Mouse (Mus musculus): Measurements from ENCODE around the gene Arhgef1. TPM values are rescaled to one million over a fixed set of nuclear protein-coding genes. Genes with fewer than 3 reads are reported as not detected.
"Not testable (repeated sequence)": the region's sequence is repeated elsewhere in the genome, so short reads cannot be mapped to it uniquely, and the experiment has no call there.

Arhgef1 gene
- total and polyA plus RNA-seq, 2 experiments from 2014 or later, result 33.6 to 33.9 TPM

DNA sequence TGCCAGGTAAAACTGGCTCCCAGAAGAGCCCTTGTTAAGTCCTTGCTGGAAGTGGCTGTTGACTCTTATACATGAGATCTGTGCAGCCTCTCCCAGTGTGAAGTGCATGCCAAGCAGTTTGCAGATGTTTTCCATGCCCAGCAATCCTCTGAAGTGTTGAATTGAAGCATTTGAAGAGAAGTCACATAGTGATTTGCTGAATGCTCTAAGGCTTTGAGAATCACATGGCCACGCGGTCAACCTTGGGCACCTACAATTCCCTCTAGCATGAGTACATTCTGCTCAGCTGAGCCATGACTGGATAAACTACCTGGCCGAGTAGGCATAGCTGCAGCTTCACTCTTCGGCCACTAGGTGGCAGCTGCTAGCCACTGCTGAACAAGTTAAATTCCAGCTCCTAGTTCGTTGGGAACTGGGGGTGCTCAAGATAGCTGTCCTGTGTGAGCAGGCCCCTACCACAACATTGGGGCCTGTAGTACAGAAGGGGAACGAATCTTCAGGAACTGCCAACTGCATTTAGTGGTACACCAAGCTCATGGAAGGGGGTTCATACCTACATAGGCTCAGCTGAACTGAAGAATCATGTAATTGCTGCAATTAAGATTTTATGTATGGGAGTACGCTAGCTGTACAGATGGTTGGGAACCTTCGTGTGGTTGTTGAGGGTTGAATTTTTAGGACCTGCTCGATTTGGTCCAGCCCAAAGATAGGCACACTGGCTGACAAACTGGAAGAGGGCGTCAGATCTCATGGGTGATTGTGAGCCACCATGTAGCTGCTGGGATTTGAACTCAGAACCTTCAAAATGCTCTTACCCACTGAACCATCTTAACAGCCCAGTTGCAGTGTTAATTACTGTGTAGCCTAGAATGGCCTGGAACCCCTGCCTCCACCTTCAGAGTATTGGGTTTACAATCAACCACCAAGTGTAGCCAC is 12.2 kb upstream of the Arhgef1 start:
- H3K9ac ChIP-seq (replicated peaks; ENCODE audit: low read length), result no peak overlapping the region
- H3K9me3 ChIP-seq (ENCODE audit: low read length), result no peaks in the 10 kb centered on the region
- H3K4me3 ChIP-seq (ENCODE audit: low read length), result no peak overlapping the region
- no peak overlapping the region for H3K4me2 ChIP-seq (ENCODE audit: low read depth, low read length)
- peak; percentile 92 for DNase-seq (ENCODE audit: low spot score)
- H3K4me1 ChIP-seq (ENCODE audit: insufficient read depth, low read length), result peaks cover 14% of the 10 kb centered on the region
- WGBS, result 29% methylated on average over 10 of the region's 10 CpGs
- ATAC-seq, result peak; percentile 69
- H3K27ac ChIP-seq, result no peak overlapping the region
- no peaks in the 10 kb centered on the region for H3K27me3 ChIP-seq (ENCODE audit: insufficient read depth, low read length)
- H3K36me3 ChIP-seq (ENCODE audit: insufficient read depth, low read length), result peaks cover 34% of the 10 kb centered on the region
- peak; percentile 100 for TF ChIP-seq CTCF (IDR thresholded peaks at IDR 0.05; ENCODE audit: low read depth)

DNA sequence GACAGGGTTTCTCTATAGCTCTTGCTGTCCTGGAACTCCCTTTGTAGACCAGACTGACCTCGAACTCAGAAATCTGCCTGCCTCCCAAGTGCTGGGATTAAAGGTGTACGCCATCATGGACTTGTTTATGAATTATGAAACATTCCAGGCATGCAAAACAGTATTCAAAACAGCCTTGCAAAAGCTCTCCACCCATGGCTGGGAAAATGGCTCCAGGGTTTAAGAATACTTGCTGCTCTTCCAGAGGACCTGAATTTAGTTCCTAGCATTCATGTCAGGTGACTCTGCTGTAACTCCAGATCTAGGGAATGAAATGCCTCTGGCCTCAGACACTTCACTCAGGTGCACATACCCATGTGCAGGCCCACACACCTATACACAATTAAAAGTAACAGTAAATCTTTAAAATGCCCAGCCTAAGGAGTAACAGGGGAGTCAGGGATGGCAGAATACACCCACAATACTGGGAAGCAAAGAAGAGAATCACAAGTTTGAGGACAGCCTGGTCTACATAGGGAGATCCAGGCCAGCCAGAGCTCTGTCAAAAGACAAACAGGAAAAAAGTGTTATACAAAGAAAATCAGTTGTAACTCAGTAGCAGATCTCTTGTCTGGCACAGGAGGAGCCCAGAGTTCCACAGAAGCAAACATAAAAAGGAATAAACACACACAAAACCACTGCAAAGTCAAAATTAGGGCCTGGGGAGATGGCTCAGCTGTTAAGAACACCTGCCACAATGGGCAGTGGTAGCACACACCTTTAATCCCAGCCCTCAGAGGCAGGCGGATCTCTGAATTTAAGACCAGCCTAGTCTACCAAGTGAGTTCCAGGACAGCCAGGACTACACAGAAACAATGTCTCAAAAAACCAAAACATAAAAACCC is 11.2 kb upstream of the Arhgef1 start:
- H3K9ac ChIP-seq (replicated peaks; ENCODE audit: low read length), result no peak overlapping the region
- 73% methylated on average over 3 of the region's 3 CpGs for WGBS
- H3K27ac ChIP-seq, result no peak overlapping the region
- H3K27me3 ChIP-seq (ENCODE audit: insufficient read depth, low read length), result no peaks in the 10 kb centered on the region
- no peak overlapping the region for H3K4me2 ChIP-seq (ENCODE audit: low read depth, low read length)
- no peak for DNase-seq (ENCODE audit: low spot score)
- no peaks in the 10 kb centered on the region for H3K9me3 ChIP-seq (ENCODE audit: low read length)
- H3K36me3 ChIP-seq (ENCODE audit: insufficient read depth, low read length), result peaks cover 29% of the 10 kb centered on the region
- ATAC-seq, result no peak
- TF ChIP-seq CTCF (IDR thresholded peaks at IDR 0.05; ENCODE audit: low read depth), result no peak
- H3K4me3 ChIP-seq (ENCODE audit: low read length), result no peak overlapping the region
- 0 out of 2 replicates have a peak, but pooled peaks cover 6% of the 10 kb centered on the region for H3K4me1 ChIP-seq (ENCODE audit: insufficient read depth, low read length)

DNA sequence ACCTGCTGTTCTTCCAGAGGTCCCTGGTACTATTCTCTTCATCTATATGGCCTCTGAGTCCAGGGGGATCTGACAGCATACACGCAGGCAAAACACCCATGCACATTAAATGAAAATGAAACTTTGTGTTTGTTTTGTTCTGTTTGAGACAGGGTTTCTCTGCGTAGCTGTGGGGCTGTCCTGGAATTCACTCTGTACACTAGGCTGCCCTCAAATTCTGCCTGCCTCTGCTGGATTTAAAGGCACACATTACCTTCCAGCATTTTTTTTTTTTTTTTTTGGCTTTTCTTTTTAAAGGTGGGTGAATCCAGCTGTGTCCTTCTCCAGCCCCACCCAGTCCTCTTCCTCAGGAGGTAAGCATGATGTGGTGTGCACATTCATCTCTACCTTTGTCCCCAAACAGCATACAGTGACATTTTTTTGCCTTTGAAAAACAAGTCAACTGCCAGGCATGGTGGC is 10.6 kb upstream of the Arhgef1 start:
- no peak for TF ChIP-seq CTCF (IDR thresholded peaks at IDR 0.05; ENCODE audit: low read depth)
- no peak for DNase-seq (ENCODE audit: low spot score)
- H3K4me2 ChIP-seq (ENCODE audit: low read depth, low read length), result no peak overlapping the region
- H3K27ac ChIP-seq, result no peak overlapping the region
- 72% methylated on average over 2 of the region's 2 CpGs for WGBS
- peaks cover 23% of the 10 kb centered on the region for H3K36me3 ChIP-seq (ENCODE audit: insufficient read depth, low read length)
- no peak overlapping the region for H3K9ac ChIP-seq (replicated peaks; ENCODE audit: low read length)
- H3K4me1 ChIP-seq (ENCODE audit: insufficient read depth, low read length), result no peaks in the 10 kb centered on the region
- H3K9me3 ChIP-seq (ENCODE audit: low read length), result no peaks in the 10 kb centered on the region
- no peak overlapping the region for H3K4me3 ChIP-seq (ENCODE audit: low read length)
- ATAC-seq, result no peak
- no peaks in the 10 kb centered on the region for H3K27me3 ChIP-seq (ENCODE audit: insufficient read depth, low read length)

DNA sequence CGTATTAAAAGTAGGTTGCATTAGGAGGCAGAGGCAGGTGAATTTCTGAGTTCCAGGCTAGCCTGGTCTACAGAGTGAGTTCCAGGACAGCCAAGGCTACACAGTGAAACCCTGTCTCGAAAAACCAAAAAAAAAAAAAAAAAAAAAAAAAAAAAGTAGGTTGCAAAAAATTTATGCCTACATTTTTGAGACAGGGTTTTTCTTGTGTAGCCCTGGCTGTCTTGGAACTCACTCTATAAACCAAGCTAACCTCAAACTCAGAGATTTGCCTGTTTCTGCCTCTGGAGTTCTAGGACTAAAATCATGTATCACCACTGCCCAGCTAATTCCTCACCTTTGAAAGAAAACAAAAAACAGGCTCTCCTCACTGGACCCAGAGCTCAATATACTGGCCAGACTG is 7.0 kb upstream of the Arhgef1 start:
- not testable (repeated sequence) for ATAC-seq; H3K4me1 ChIP-seq (ENCODE audit: insufficient read depth, low read length)

DNA sequence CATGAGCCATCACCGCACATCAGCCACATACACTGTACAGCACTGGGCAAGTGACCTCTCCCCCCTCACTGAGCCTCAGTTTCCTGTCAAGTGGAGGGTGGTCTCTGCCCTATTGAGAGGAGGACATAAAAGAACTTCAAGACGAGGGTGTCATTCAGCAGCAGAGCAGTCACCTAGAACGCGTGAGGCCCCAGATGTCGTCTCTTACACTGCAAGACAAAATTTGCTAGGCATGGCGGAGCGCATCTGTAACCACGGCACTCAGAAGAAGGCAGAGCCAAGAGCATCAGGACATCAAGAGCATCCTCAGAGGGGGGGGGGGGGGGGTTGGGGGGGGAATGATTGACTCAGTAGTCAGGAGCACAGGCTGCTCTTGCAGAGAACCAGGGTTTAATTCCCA is 6.4 kb upstream of the Arhgef1 start:
- no peaks in the 10 kb centered on the region for H3K4me1 ChIP-seq (ENCODE audit: insufficient read depth, low read length)
- H3K4me2 ChIP-seq (ENCODE audit: low read depth, low read length), result no peak overlapping the region
- no peaks in the 10 kb centered on the region for H3K36me3 ChIP-seq (ENCODE audit: insufficient read depth, low read length)
- TF ChIP-seq CTCF (IDR thresholded peaks at IDR 0.05; ENCODE audit: low read depth), result no peak
- H3K4me3 ChIP-seq (ENCODE audit: low read length), result no peak overlapping the region
- no peaks in the 10 kb centered on the region for H3K9me3 ChIP-seq (ENCODE audit: low read length)
- H3K27me3 ChIP-seq (ENCODE audit: insufficient read depth, low read length), result no peaks in the 10 kb centered on the region
- H3K27ac ChIP-seq, result no peak overlapping the region
- ATAC-seq (no peak), DNase-seq (ENCODE audit: low spot score) (no peak)
- H3K9ac ChIP-seq (replicated peaks; ENCODE audit: low read length), result no peak overlapping the region
- WGBS, result 66% methylated on average over 8 of the region's 8 CpGs

More for the DNA sequence above, 7.0 kb upstream of the Arhgef1 start:
- WGBS, result 98% methylated on average over 2 of the region's 2 CpGs
- H3K4me2 ChIP-seq (ENCODE audit: low read depth, low read length); H3K9me3 ChIP-seq (ENCODE audit: low read length); DNase-seq (ENCODE audit: low spot score); H3K36me3 ChIP-seq (ENCODE audit: insufficient read depth, low read length); H3K4me3 ChIP-seq (ENCODE audit: low read length); H3K27me3 ChIP-seq (ENCODE audit: insufficient read depth, low read length); H3K9ac ChIP-seq (replicated peaks; ENCODE audit: low read length); H3K27ac ChIP-seq: not testable (repeated sequence)

DNA sequence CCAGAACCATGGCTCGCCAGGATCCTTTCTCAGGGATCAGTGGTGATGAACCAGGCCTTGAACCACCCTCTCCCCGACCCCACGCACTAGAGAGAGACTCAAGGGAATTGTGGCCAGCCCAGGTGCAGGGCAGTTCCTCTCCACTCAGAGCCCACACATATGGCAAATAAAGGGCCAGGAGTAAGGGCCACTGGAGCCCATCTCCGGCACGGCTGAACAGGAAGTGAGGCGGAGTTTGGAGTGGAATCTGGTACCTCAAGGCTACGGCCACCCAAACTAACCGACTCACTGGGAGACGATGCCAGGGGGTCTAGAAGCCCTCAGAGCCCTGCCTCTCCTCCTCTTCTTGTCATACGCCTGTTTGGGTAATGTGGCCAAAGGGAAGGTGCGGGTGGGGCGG is 5.5 kb upstream of the Arhgef1 start, which contains the start of gene Cd79a:
Gene Cd79a (plus strand): TSS at position 158 of the 400 bp plus-strand sequence.
- Histone ChIP-seq H3K4me3 (ENCODE audit: low read length) (no peak within 1 kb of the TSS), H3K9me3 (ENCODE audit: low read length) (no peaks in the 10 kb centered on the region), H3K4me2 (ENCODE audit: low read depth, low read length) (no peak within 1 kb of the TSS), H3K36me3 (ENCODE audit: insufficient read depth, low read length) (no peaks in the 10 kb centered on the region), H3K4me1 (ENCODE audit: insufficient read depth, low read length) (no peaks in the 10 kb centered on the region), H3K27me3 (ENCODE audit: insufficient read depth, low read length) (no peaks in the 10 kb centered on the region), H3K9ac (replicated peaks; ENCODE audit: low read length) (no peak within 1 kb of the TSS), H3K27ac (no peak within 1 kb of the TSS)
- ATAC-seq (no peak), DNase-seq (ENCODE audit: low spot score) (no peak)
- TF ChIP-seq CTCF (IDR thresholded peaks at IDR 0.05; ENCODE audit: low read depth), result no peak
- WGBS, result 86% methylated on average over 12 of the region's 12 CpGs

Measured in hindbrain, postnatal 0 days (tissue).